Mouse (Mus musculus) brain, adult 10 weeks (tissue): ENCODE measurements around the gene Ccl20. TPM values are rescaled to one million over a fixed set of nuclear protein-coding genes. Genes with fewer than 3 reads are reported as not detected.

Experiments used
- polyA plus RNA-seq: library from polyadenylated mRNA; stranded (reverse); fragments of 350-450 nt; fragmentation: Illumina TruSeq; extraction: RNeasy Lipid Tissue Mini Kit (QIAGEN cat#74804); gene quantifications from one replicate; pipeline ENCODE4 v1.2.3, GENCODE M21; 2015; ENCODE audit warnings: low read depth, low replicate concordance

Gene Ccl20
- not detected for polyA plus RNA-seq

GRCm38 (mm10) chr1:83116447-83117137 is at the start of gene Ccl20:
Gene Ccl20, plus strand, starts transcription at chr1:83116766.

GRCm38 (mm10) chr1:83159603-83160002 is 43.0 kb downstream of the Ccl20 start, which contains the start of gene Daw1:
Gene Daw1, plus strand, starts transcription at chr1:83159752.

Other genes with a start within 250 kb of the Ccl20 start
- not detected for gene A030005L19Rik, start 203.4 kb upstream of the Ccl20 start, polyA plus RNA-seq
- not detected for gene A030014E15Rik, start 191.8 kb upstream of the Ccl20 start, polyA plus RNA-seq
- gene Gm6217, start 185.4 kb upstream of the Ccl20 start, polyA plus RNA-seq, result not detected
- not detected for gene A030003K21Rik, start 173.4 kb upstream of the Ccl20 start, polyA plus RNA-seq
- gene Gm7544, start 160.8 kb upstream of the Ccl20 start, polyA plus RNA-seq, result not detected
- not detected for gene Gm47955, start 156.5 kb upstream of the Ccl20 start, polyA plus RNA-seq
- gene Gm47959, start 116.2 kb upstream of the Ccl20 start, polyA plus RNA-seq, result not detected
- 3.9 TPM for gene Slc19a3, start 78.3 kb upstream of the Ccl20 start, polyA plus RNA-seq
- not detected for gene Krtap28-10, start 74.3 kb upstream of the Ccl20 start, polyA plus RNA-seq
- gene Gm47969, start 71.8 kb upstream of the Ccl20 start, polyA plus RNA-seq, result not detected
- gene A030005K14Rik, start 57.4 kb upstream of the Ccl20 start, polyA plus RNA-seq, result not detected
- gene Krtap28-13, start 55.8 kb upstream of the Ccl20 start, polyA plus RNA-seq, result not detected
- 1.00 TPM for gene Daw1, start 43.0 kb downstream of the Ccl20 start, polyA plus RNA-seq